Mouse (Mus musculus) liver, embryonic 14.5 days (tissue): ENCODE data around the gene Klhl35. TPM values are rescaled to one million over a fixed set of nuclear protein-coding genes. Genes with fewer than 3 reads are reported as not detected.

Experiments used
- ATAC-seq: fragments of 200-750 bp; cut with Nextera tagmentation; 2 replicates; pipeline ENCODE4 v1.8.0; 2017; ENCODE audit warnings: moderate number of reproducible peaks, mild to moderate bottlenecking, moderate library complexity; ENCODE audit not compliant: insufficient read depth
- DNase-seq, 3 experiments: peaks; one replicate each; pipeline ENCODE4 v3.0.0-alpha.2; 2012 to 2013; ENCODE audit warnings: low read depth in 3 of 3, low spot score in 3 of 3
- H3K27ac ChIP-seq: fragments of 300-500 bp; sonication (generic); 2 replicates; pipeline ENCODE4 v1.5.1; 2014; ENCODE audit warnings: moderate library complexity, mild to moderate bottlenecking, control low read depth, inconsistent platforms
- H3K27me3 ChIP-seq: fragments of 300-500 bp; sonication (generic); 2 replicates; pipeline ENCODE4 v1.6.1; 2014; ENCODE audit warnings: mild to moderate bottlenecking, low read length, moderate library complexity; ENCODE audit not compliant: control insufficient read depth, insufficient read depth
- H3K36me3 ChIP-seq: fragments of 300-500 bp; sonication (generic); replicated peaks from 2 replicates; pipeline ENCODE4 v1.6.1; 2014; ENCODE audit warnings: low read depth; ENCODE audit not compliant: control insufficient read depth, insufficient read depth
- H3K4me1 ChIP-seq, 2 experiments: fragments of 200-500 bp in 1 of 2; fragments of 300-500 bp in 1 of 2; sonication (generic) in 1 of 2; replicated peaks; 2 replicates each; pipeline ENCODE4 v1.6.1; 2012 to 2014; ENCODE audit warnings: antibody characterized with exemption in 1 of 2, inconsistent platforms in 1 of 2, low read length in 1 of 2; ENCODE audit not compliant: control insufficient read depth in 2 of 2, insufficient read depth in 2 of 2
- H3K4me2 ChIP-seq: fragments of 300-500 bp; sonication (generic); 2 replicates; pipeline ENCODE4 v1.6.1; 2014; ENCODE audit warnings: low read depth, mild to moderate bottlenecking, control low read depth, moderate library complexity
- H3K4me3 ChIP-seq, 2 experiments: fragments of 200-500 bp in 1 of 2; fragments of 300-500 bp in 1 of 2; sonication (generic) in 1 of 2; 2 replicates each; pipeline ENCODE4 v1.5.1; 2012 to 2014; ENCODE audit warnings: low read depth in 2 of 2, low read length in 2 of 2, mild to moderate bottlenecking in 2 of 2, control low read depth in 1 of 2, inconsistent platforms in 1 of 2, moderate library complexity in 1 of 2; ENCODE audit not compliant: insufficient read depth in 1 of 2
- H3K9ac ChIP-seq: fragments of 300-500 bp; sonication (generic); replicated peaks from 2 replicates; pipeline ENCODE4 v1.6.1; 2014; ENCODE audit warnings: mild to moderate bottlenecking, control low read depth, moderate library complexity
- H3K9me3 ChIP-seq: fragments of 300-500 bp; sonication (generic); 2 replicates; pipeline ENCODE4 v1.6.1; 2016; ENCODE audit warnings: low read length, mixed read lengths; ENCODE audit not compliant: control insufficient read depth
- CTCF ChIP-seq: IDR thresholded peaks from 2 replicates; pipeline ENCODE4 v1.5.1; 2016; ENCODE audit warnings: antibody characterized with exemption, low read depth, control low read depth
- EP300 ChIP-seq: IDR thresholded peaks from 2 replicates; pipeline ENCODE4 v1.6.1; 2016; ENCODE audit warnings: antibody characterized with exemption, low read depth
- WGBS: fragments of 180-500 bp; shearing (Covaris S2); extraction: QIAGEN DNeasy Blood & Tissue Kit; methylation state at CpG from one replicate; pipeline ENCODE4 v1.1.7; 2014; ENCODE audit not compliant: insufficient replicate concordance; 5-methylcytosine and 5-hydroxymethylcytosine counted together
- polyA plus RNA-seq, 2 experiments: library from polyadenylated mRNA; depleted of rRNA in 1 of 2; stranded (reverse) in 1 of 2; unstranded in 1 of 2; fragments of >200 nt; fragmentation: Nextera tagmentation in 1 of 2; extraction: Ambion mirVana in 1 of 2; gene quantifications; 2 replicates each; pipeline versions ENCODE4 v1.2.1 to v1.2.3; 2012 to 2014

Klhl35 gene
- polyA plus RNA-seq, 2 experiments, result 0.12 to 0.38 TPM

- H3K4me2 ChIP-seq, result peak overlapping the region; percentile 66
- ATAC-seq (peak; percentile 66), DNase-seq (no peak)
- H3K27me3 ChIP-seq, result peaks cover 33% of the 10 kb centered on the region
- H3K4me3 ChIP-seq, result peak overlapping the region; percentile 18 to 55
- TF ChIP-seq EP300 (no peak), CTCF (peak; percentile 39; the same call in 1 of the 2 replicates)
- no peaks in the 10 kb centered on the region; the same call in 1 of the 2 replicates for H3K36me3 ChIP-seq
- no peak overlapping the region; the same call in 1 of the 2 replicates for H3K27ac ChIP-seq
- H3K9me3 ChIP-seq, result no peaks in the 10 kb centered on the region
- H3K9ac ChIP-seq, result no peak overlapping the region
- WGBS, result under 1% methylated on average over 131 of the region's 145 CpGs
- 0 out of 4 replicates have a peak, but pooled peaks cover 0 to 7% of the 10 kb centered on the region in 2 experiments for H3K4me1 ChIP-seq
Observed at GRCm38 (mm10) chr7:99468283-99469132, 2.7 kb downstream of the Klhl35 start.

GRCm38 (mm10) chr7:99469680-99470405, 4.0 kb downstream of the Klhl35 start:
- Histone ChIP-seq H3K4me3 (no peak overlapping the region), H3K4me2 (no peak overlapping the region), H3K27me3 (peaks cover 33% of the 10 kb centered on the region), H3K4me1 (peaks cover 10 to 16% of the 10 kb centered on the region in 2 experiments), H3K9ac (no peak overlapping the region), H3K36me3 (no peaks in the 10 kb centered on the region; the same call in none of the 2 replicates), H3K9me3 (no peaks in the 10 kb centered on the region), H3K27ac (no peak overlapping the region)
- ATAC-seq (no peak), DNase-seq (no peak)
- WGBS, result 57% methylated on average over 17 of the region's 17 CpGs
- TF ChIP-seq CTCF (no peak), EP300 (no peak)

GRCm38 (mm10) chr7:99471578-99471977, 5.8 kb downstream of the Klhl35 start:
- Histone ChIP-seq H3K9me3 (no peaks in the 10 kb centered on the region), H3K4me3 (no peak overlapping the region), H3K27ac (no peak overlapping the region), H3K4me1 (peaks cover 18 to 27% of the 10 kb centered on the region in 2 experiments), H3K9ac (no peak overlapping the region), H3K4me2 (no peak overlapping the region), H3K27me3 (peaks cover 33% of the 10 kb centered on the region), H3K36me3 (peaks cover 6% of the 10 kb centered on the region)
- TF ChIP-seq CTCF (peak; percentile 56), EP300 (no peak)
- 75% methylated on average over 18 of the region's 18 CpGs for WGBS
- DNase-seq (no peak), ATAC-seq (no peak)

- 0 out of 2 replicates have a peak overlapping the region, but pooled peaks have one; percentile 18 for H3K27ac ChIP-seq
- H3K4me2 ChIP-seq, result peak overlapping the region; percentile 13; the same call in 1 of the 2 replicates
Observed at GRCm38 (mm10) chr7:99473638-99474407, 8.0 kb downstream of the Klhl35 start.

More at GRCm38 (mm10) chr7:99473638-99474407, 8.0 kb downstream of the Klhl35 start:
- H3K4me1 ChIP-seq, result peaks cover 18 to 25% of the 10 kb centered on the region in 2 experiments
- TF ChIP-seq CTCF (no peak), EP300 (no peak)
- 77% methylated on average over 14 of the region's 14 CpGs for WGBS
- DNase-seq (no peak), ATAC-seq (peak; percentile 17)
- H3K36me3 ChIP-seq, result peaks cover 25% of the 10 kb centered on the region
- no peak overlapping the region for H3K9ac ChIP-seq
- peaks cover 11% of the 10 kb centered on the region for H3K27me3 ChIP-seq
- no peak overlapping the region for H3K4me3 ChIP-seq
- no peaks in the 10 kb centered on the region for H3K9me3 ChIP-seq
